Mouse (Mus musculus): Measurements from ENCODE around the gene Hpf1. TPM values are rescaled to one million over a fixed set of nuclear protein-coding genes. Genes with fewer than 3 reads are reported as not detected.
A peak's percentile ranks its signal among the peaks of the same experiment; 100 is the strongest.

The Hpf1 gene
- polyA plus RNA-seq, 1 experiment from 2014 or later = 96.3 TPM

DNA sequence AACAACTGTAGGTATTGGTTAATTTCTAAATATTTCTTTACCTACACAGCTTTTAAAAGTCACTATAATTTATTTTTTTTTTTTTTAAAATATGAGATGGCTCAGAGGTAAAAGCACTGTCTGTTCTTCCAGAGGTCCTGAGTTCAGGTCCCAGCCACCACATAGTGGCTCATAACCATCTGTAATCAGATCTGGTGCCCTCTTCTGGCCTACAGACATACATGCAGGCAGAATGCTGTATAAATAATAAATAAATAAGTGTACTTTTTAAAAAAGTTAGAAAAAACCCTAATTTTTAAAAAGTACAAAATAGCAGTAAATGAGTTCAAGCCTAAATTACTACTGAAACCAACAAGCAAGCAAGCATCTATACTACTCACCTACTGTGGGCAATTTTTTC lies 43.4 kb downstream of the Hpf1 start:
- Histone ChIP-seq H3K9me3 (ENCODE audit: control insufficient read depth, low read length) (no peaks in the 10 kb centered on the region), H3K27ac (no peak overlapping the region), H3K36me3 (replicated peaks; ENCODE audit: control insufficient read depth, insufficient read depth) (peaks cover 32% of the 10 kb centered on the region), H3K27me3 (ENCODE audit: control insufficient read depth, insufficient read depth, low read length) (no peaks in the 10 kb centered on the region), H3K4me1 (replicated peaks; ENCODE audit: control insufficient read depth, insufficient read depth, low read length) (no peaks in the 10 kb centered on the region), H3K4me2 (replicated peaks) (no peak overlapping the region), H3K9ac (no peak overlapping the region), H3K4me3 (replicated peaks; ENCODE audit: low read length) (no peak overlapping the region)
- ATAC-seq (ENCODE audit: low FRiP score) (no peak), DNase-seq (ENCODE audit: low spot score) (no peak)

DNA sequence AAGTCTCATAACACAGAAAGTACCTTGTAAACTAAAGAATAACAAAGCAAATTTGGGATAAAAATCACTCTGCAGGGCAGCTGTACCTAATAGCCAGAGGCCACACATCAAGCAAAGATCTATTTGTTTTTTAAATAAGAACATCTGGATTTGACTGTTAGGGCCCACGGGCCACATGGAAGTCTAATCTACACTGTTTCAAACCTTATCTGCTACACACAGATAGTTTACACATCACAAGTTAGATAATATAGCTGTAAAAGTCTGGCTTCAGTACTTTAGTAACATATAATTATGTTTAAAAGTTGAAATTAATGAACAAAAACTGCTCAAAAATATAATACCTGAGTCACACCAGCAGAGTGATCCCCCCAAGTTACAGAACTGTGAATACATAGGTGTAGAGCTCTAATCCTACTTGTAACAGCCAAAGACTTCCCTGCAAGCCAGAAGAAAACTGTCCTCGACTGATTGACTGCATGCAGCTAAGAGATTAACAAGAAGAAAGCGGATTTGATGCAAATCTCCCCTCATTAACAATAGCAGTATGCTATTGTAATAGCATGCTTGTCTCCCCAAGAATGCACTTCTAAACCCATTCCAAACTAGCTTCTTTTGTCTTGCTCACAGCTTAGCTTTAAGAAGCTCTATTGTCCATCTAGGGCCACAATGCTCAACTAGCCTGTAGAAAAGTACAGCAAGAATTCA lies 48.7 kb downstream of the Hpf1 start:
- Histone ChIP-seq H3K9ac (no peak overlapping the region), H3K4me3 (replicated peaks; ENCODE audit: low read length) (no peak overlapping the region)
- WGBS = 30% methylated on average over 3 of the region's 3 CpGs

DNA sequence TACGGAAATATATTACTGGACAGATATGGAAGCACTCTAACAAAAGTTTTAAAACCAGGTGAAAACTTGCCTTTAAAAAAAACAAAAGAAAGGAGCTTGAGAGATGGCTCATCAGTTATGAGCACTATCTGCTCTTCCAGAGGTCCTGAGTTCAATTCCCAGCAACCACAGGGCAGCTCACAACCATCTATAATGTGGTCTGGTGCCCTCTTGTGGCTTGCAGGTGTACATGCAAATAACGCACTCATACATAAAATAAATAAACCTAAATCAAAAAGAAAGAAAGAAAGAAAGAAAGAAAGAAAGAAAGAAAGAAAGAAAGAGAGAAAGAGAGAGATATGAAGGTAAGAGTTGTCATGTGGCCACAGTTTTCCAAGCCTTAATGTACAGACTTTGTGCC lies 52.6 kb downstream of the Hpf1 start:
- Histone ChIP-seq H3K9ac (no peak overlapping the region), H3K4me1 (replicated peaks; ENCODE audit: control insufficient read depth, insufficient read depth, low read length) (no peaks in the 10 kb centered on the region), H3K27ac (no peak overlapping the region), H3K9me3 (ENCODE audit: control insufficient read depth, low read length) (no peaks in the 10 kb centered on the region), H3K4me3 (replicated peaks; ENCODE audit: low read length) (no peak overlapping the region), H3K27me3 (ENCODE audit: control insufficient read depth, insufficient read depth, low read length) (no peaks in the 10 kb centered on the region), H3K4me2 (replicated peaks) (no peak overlapping the region), H3K36me3 (replicated peaks; ENCODE audit: control insufficient read depth, insufficient read depth) (no peaks in the 10 kb centered on the region)
- no peak for ATAC-seq (ENCODE audit: low FRiP score)
- WGBS = 99% methylated on average over 2 of the region's 2 CpGs
- DNase-seq (ENCODE audit: low spot score) = no peak

More for the DNA sequence above, 48.7 kb downstream of the Hpf1 start:
- no peak for ATAC-seq (ENCODE audit: low FRiP score)
- H3K27me3 ChIP-seq (ENCODE audit: control insufficient read depth, insufficient read depth, low read length) = no peaks in the 10 kb centered on the region
- no peaks in the 10 kb centered on the region for H3K4me1 ChIP-seq (replicated peaks; ENCODE audit: control insufficient read depth, insufficient read depth, low read length)
- no peak for DNase-seq (ENCODE audit: low spot score)
- H3K9me3 ChIP-seq (ENCODE audit: control insufficient read depth, low read length) = no peaks in the 10 kb centered on the region
- H3K36me3 ChIP-seq (replicated peaks; ENCODE audit: control insufficient read depth, insufficient read depth) = peaks cover 16% of the 10 kb centered on the region
- H3K4me2 ChIP-seq (replicated peaks) = no peak overlapping the region
- H3K27ac ChIP-seq = no peak overlapping the region

DNA sequence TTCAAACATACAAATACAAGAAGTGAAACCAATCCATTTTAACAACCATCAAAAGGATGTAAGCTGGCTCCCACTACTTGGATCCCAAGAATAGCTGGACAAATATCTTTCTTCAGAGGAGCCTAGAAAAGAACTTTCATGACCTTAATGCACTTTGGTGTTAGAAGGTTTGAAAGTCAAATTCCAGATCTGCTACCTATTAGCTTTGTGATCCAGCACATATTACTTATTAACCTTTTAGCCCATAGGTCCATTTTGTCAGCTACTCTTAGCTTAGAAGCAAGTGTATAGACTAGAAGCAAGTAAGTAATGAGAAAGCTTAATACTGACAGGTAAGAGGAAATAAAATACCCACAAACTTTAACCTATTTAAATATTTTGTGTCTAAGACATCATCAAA lies 57.3 kb downstream of the Hpf1 start:
- H3K27ac ChIP-seq = no peak overlapping the region
- peaks cover 6% of the 10 kb centered on the region for H3K4me1 ChIP-seq (replicated peaks; ENCODE audit: control insufficient read depth, insufficient read depth, low read length)
- no peaks in the 10 kb centered on the region for H3K36me3 ChIP-seq (replicated peaks; ENCODE audit: control insufficient read depth, insufficient read depth)
- no peak for DNase-seq (ENCODE audit: low spot score)
- no peak overlapping the region for H3K9ac ChIP-seq
- H3K4me3 ChIP-seq (replicated peaks; ENCODE audit: low read length) = no peak overlapping the region
- no peaks in the 10 kb centered on the region for H3K27me3 ChIP-seq (ENCODE audit: control insufficient read depth, insufficient read depth, low read length)
- no peaks in the 10 kb centered on the region for H3K9me3 ChIP-seq (ENCODE audit: control insufficient read depth, low read length)
- ATAC-seq (ENCODE audit: low FRiP score) = no peak
- no peak overlapping the region for H3K4me2 ChIP-seq (replicated peaks)

DNA sequence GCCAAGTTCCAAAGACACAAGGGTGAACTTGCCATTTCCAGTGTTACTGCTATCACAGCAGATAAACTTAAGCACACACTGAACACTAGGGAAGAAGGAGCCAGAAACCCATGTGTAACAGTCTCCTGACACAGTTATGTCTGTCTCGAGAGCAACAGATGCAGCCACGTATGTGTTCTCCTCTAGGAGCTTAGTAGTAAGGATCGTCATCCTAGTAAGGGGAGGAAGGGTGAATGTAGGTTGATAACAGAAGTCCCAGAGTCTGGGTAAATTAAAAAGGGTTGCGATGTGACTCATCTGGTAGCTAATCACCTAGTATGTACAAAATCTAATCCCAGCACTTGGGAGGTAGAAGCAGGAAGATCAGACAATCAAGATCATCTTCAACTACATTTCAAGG lies 59.6 kb downstream of the Hpf1 start:
- no peaks in the 10 kb centered on the region for H3K36me3 ChIP-seq (replicated peaks; ENCODE audit: control insufficient read depth, insufficient read depth)
- WGBS = 80% methylated on average over 4 of the region's 4 CpGs

DNA sequence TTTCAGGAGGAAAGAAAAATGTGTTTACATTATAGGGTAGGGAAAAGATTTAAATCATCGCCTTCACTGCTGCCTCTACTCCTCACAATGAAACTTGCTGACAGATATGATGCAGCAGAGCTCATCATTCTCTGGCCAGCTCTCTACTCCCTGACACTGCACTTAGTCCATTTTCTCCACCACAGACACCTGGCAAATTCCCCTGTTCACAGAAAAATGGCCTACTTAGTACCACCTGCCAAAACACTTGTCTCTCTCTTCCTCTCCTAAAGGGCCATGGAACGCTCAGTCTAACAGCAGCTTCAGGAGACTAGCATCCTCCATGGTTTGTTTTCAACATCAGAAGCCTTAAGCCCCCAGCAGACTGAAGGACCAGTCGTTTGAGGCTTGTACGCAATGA lies 61.1 kb downstream of the Hpf1 start:
- no peak for DNase-seq (ENCODE audit: low spot score)
- Histone ChIP-seq H3K27me3 (ENCODE audit: control insufficient read depth, insufficient read depth, low read length) (no peaks in the 10 kb centered on the region), H3K4me3 (replicated peaks; ENCODE audit: low read length) (no peak overlapping the region), H3K27ac (no peak overlapping the region), H3K4me1 (replicated peaks; ENCODE audit: control insufficient read depth, insufficient read depth, low read length) (peaks cover 11% of the 10 kb centered on the region), H3K4me2 (replicated peaks) (no peak overlapping the region), H3K9me3 (ENCODE audit: control insufficient read depth, low read length) (no peaks in the 10 kb centered on the region), H3K9ac (no peak overlapping the region), H3K36me3 (replicated peaks; ENCODE audit: control insufficient read depth, insufficient read depth) (no peaks in the 10 kb centered on the region)
- no peak for ATAC-seq (ENCODE audit: low FRiP score)
- 86% methylated on average over 4 of the region's 4 CpGs for WGBS

More for the DNA sequence above, 59.6 kb downstream of the Hpf1 start:
- Histone ChIP-seq H3K27me3 (ENCODE audit: control insufficient read depth, insufficient read depth, low read length) (no peaks in the 10 kb centered on the region), H3K4me2 (replicated peaks) (no peak overlapping the region), H3K27ac (no peak overlapping the region), H3K4me3 (replicated peaks; ENCODE audit: low read length) (no peak overlapping the region), H3K4me1 (replicated peaks; ENCODE audit: control insufficient read depth, insufficient read depth, low read length) (peaks cover 11% of the 10 kb centered on the region), H3K9ac (no peak overlapping the region), H3K9me3 (ENCODE audit: control insufficient read depth, low read length) (no peaks in the 10 kb centered on the region)
- ATAC-seq (ENCODE audit: low FRiP score) (no peak), DNase-seq (ENCODE audit: low spot score) (no peak)

DNA sequence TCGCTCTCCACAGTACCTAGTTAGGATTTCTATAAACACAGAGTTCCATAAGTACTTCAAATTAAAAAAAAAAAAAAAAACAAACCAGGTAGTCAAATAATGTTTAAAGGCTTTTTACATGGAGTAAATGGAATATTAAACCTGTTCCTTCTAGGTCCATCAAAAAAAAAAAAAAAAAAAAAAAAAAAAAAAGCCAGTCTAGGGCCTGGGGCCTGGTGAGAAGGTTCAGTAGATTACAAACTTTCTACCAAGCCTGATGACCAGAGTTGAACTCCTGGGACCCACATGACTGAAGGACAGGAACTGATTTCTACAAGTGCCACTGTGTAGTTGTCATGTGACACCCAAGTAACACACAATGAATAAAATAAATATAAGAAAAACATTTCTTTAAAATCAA lies 61.5 kb downstream of the Hpf1 start:
- no peak for DNase-seq (ENCODE audit: low spot score)
- H3K4me2 ChIP-seq (replicated peaks) = 0 out of 2 replicates have a peak overlapping the region, but pooled peaks have one; percentile 45
- no peak overlapping the region for H3K27ac ChIP-seq
- H3K4me1 ChIP-seq (replicated peaks; ENCODE audit: control insufficient read depth, insufficient read depth, low read length) = peaks cover 11% of the 10 kb centered on the region
- no peaks in the 10 kb centered on the region for H3K36me3 ChIP-seq (replicated peaks; ENCODE audit: control insufficient read depth, insufficient read depth)
- H3K4me3 ChIP-seq (replicated peaks; ENCODE audit: low read length) = no peak overlapping the region
- no peaks in the 10 kb centered on the region for H3K9me3 ChIP-seq (ENCODE audit: control insufficient read depth, low read length)
- 91% methylated on average over 1 of the region's 1 CpGs for WGBS
- H3K27me3 ChIP-seq (ENCODE audit: control insufficient read depth, insufficient read depth, low read length) = no peaks in the 10 kb centered on the region
- H3K9ac ChIP-seq = no peak overlapping the region
- no peak for ATAC-seq (ENCODE audit: low FRiP score)

DNA sequence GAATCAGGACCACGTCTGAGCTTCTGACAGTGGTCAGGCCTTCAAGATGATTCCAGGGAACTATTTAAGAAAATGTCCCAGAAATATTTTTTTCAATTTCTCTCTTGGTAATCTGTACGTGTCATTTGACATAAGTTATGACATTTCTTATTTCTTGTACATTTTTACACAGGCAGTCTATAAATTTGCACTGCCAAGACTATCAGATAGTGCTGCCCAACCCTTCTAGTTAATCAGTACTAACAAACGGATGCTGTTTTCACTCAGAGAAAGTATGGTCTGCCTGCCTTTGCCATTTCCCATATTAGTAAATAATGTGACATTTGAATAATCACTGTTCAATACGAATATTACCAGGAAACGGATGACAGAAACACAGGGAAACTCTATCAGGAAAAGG lies 62.6 kb downstream of the Hpf1 start:
- Histone ChIP-seq H3K27me3 (ENCODE audit: control insufficient read depth, insufficient read depth, low read length) (no peaks in the 10 kb centered on the region), H3K9me3 (ENCODE audit: control insufficient read depth, low read length) (no peaks in the 10 kb centered on the region), H3K4me2 (replicated peaks) (peak overlapping the region; percentile 45), H3K36me3 (replicated peaks; ENCODE audit: control insufficient read depth, insufficient read depth) (no peaks in the 10 kb centered on the region), H3K4me1 (replicated peaks; ENCODE audit: control insufficient read depth, insufficient read depth, low read length) (peaks cover 11% of the 10 kb centered on the region), H3K9ac (peak overlapping the region; percentile 39), H3K4me3 (replicated peaks; ENCODE audit: low read length) (peak overlapping the region; percentile 5; the same call in 1 of the 2 replicates), H3K27ac (no peak overlapping the region)
- DNase-seq (ENCODE audit: low spot score) = no peak
- no peak for ATAC-seq (ENCODE audit: low FRiP score)
- WGBS = 64% methylated on average over 5 of the region's 5 CpGs

DNA sequence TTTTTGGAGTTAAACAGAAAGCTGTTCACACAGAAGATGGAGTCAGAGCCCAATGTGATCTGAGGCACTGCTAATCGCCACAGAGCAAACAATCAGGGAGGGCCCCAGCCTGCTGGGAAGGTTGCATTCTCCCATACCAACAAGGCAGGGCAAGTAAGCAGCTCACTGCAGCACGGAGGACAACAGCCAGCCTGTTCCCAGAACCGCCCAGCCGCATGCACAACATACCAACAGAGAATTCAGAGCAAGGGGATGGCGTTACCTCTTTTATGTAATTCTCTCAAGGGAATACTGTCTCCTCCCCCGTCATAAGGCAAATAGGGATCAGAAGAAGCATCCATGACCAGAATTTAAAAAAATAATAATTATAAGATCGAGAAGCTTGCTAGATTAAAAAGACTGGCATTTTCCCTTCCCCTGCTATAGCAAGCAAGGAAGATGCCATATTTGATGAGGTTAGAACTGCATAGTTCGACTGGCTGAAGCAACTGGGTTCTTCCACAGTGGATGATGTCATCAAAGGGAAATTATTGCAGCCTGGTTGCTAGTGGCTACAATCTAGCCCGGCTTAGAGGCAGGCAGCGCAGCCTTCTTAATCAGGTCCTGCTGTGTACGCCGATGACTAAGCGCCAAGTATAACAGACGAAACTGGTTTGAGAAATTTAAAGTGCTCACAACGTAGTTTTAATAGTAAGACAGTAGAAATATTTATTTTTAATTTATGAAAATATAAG lies 64.2 kb downstream of the Hpf1 start:
- H3K4me2 ChIP-seq (replicated peaks) = peak overlapping the region; percentile 73
- H3K27me3 ChIP-seq (ENCODE audit: control insufficient read depth, insufficient read depth, low read length) = no peaks in the 10 kb centered on the region
- WGBS = under 1% methylated on average over 15 of the region's 15 CpGs
- no peaks in the 10 kb centered on the region for H3K9me3 ChIP-seq (ENCODE audit: control insufficient read depth, low read length)
- ATAC-seq (ENCODE audit: low FRiP score) = peak; percentile 98
- H3K36me3 ChIP-seq (replicated peaks; ENCODE audit: control insufficient read depth, insufficient read depth) = no peaks in the 10 kb centered on the region
- H3K4me3 ChIP-seq (replicated peaks; ENCODE audit: low read length) = peak overlapping the region; percentile 42
- peak overlapping the region; percentile 97 for H3K27ac ChIP-seq
- DNase-seq (ENCODE audit: low spot score) = peak; percentile 89
- peak overlapping the region; percentile 77 for H3K9ac ChIP-seq
- peaks cover 11% of the 10 kb centered on the region for H3K4me1 ChIP-seq (replicated peaks; ENCODE audit: control insufficient read depth, insufficient read depth, low read length)
